Mouse (Mus musculus) ES-E14 (cell line): Measurements from ENCODE around the gene Pacrg. TPM values are rescaled to one million over a fixed set of nuclear protein-coding genes. Genes with fewer than 3 reads are reported as not detected.

Experiments used
- DNase-seq: peaks from one replicate; pipeline ENCODE4 v3.0.0-alpha.2; 2013; ENCODE audit warnings: low read depth, low spot score
- H3K27ac ChIP-seq: 2 replicates; pipeline ENCODE4 v1.5.1; 2012; ENCODE audit warnings: low read depth, mild to moderate bottlenecking, low read length, moderate library complexity, mixed read lengths; ENCODE audit not compliant: poor library complexity, insufficient read depth, severe bottlenecking
- H3K36me3 ChIP-seq: 2 replicates; pipeline ENCODE4 v1.6.1; 2012; ENCODE audit warnings: mild to moderate bottlenecking, low read length, moderate library complexity, mixed read lengths; ENCODE audit not compliant: control insufficient read depth, poor library complexity, insufficient read depth, severe bottlenecking
- H3K4me1 ChIP-seq, 2 experiments: fragments of 150-350 bp in 1 of 2; sonication (generic) in 1 of 2; 2 replicates each; pipeline ENCODE4 v1.6.1; 2012; ENCODE audit warnings: low read length in 2 of 2, mild to moderate bottlenecking in 1 of 2, mixed read lengths in 1 of 2; ENCODE audit not compliant: control insufficient read depth in 2 of 2, insufficient read depth in 2 of 2, poor library complexity in 1 of 2
- H3K4me3 ChIP-seq, 2 experiments: fragments of 150-350 bp in 1 of 2; sonication (generic) in 1 of 2; 2 replicates each; pipeline ENCODE4 v1.5.1; 2012; ENCODE audit warnings: low read length in 2 of 2, low read depth in 1 of 2, mild to moderate bottlenecking in 1 of 2, mixed read lengths in 1 of 2; ENCODE audit not compliant: insufficient read depth in 1 of 2, poor library complexity in 1 of 2, severe bottlenecking in 1 of 2
- H3K9ac ChIP-seq: 2 replicates; pipeline ENCODE4 v1.6.1; 2012; ENCODE audit warnings: low read depth, mild to moderate bottlenecking, low read length, mixed read lengths; ENCODE audit not compliant: poor library complexity, insufficient read depth, severe bottlenecking
- H3K9me3 ChIP-seq: fragments of 150-350 bp; sonication (generic); 2 replicates; pipeline ENCODE4 v1.6.1; 2012; ENCODE audit warnings: low read depth, mild to moderate bottlenecking, low read length; ENCODE audit not compliant: control insufficient read depth, insufficient read depth
- CHD2 ChIP-seq: IDR thresholded peaks from 2 replicates; pipeline ENCODE4 v1.6.1; 2014; ENCODE audit warnings: mild to moderate bottlenecking, low read depth, low read length, inconsistent platforms
- HCFC1 ChIP-seq: IDR thresholded peaks from 2 replicates; pipeline ENCODE4 v1.6.1; 2012; ENCODE audit warnings: low read length, inconsistent platforms, borderline replicate concordance; ENCODE audit not compliant: insufficient read depth
- MAFK ChIP-seq: IDR thresholded peaks from 2 replicates; pipeline ENCODE4 v1.6.1; 2014; ENCODE audit warnings: mild to moderate bottlenecking, low read depth, low read length, inconsistent platforms; ENCODE audit not compliant: insufficient read depth
- ZC3H11A ChIP-seq: IDR thresholded peaks from 2 replicates; pipeline ENCODE4 v1.6.1; 2012; ENCODE audit warnings: low read depth, mild to moderate bottlenecking, inconsistent platforms, low read length, borderline replicate concordance
- ZNF384 ChIP-seq: IDR thresholded peaks from 2 replicates; pipeline ENCODE4 v1.6.1; 2012; ENCODE audit warnings: low read depth, low read length, inconsistent platforms
- in situ Hi-C, 2 experiments: fragments of 600-800 bp; cut with MboI; formaldehyde crosslinking; loops; one replicate each; pipeline ENCODE4 v1.15.1; 2025; ENCODE audit warnings: low sequenced_read_pairs in 2 of 2, inconsistent platforms in 1 of 2; ENCODE audit not compliant: unreplicated experiment in 2 of 2
- total RNA-seq: library from RNA; depleted of rRNA; stranded (reverse); fragments of 300-350 nt; gene quantifications from 2 replicates; pipeline ENCODE4 v1.2.3, GENCODE M21; 2012

The Pacrg gene
- total RNA-seq, 1 experiment: 0.27 TPM

GRCm38 (mm10) chr17:10675536-10675935 lies 164.6 kb downstream of the Pacrg start:
- DNase-seq: peak; percentile 21
- TF ChIP-seq CHD2 (no peak), MAFK (no peak), HCFC1 (no peak), ZC3H11A (no peak), ZNF384 (no peak)
- no peak overlapping the region for H3K4me3 ChIP-seq
- in situ Hi-C loops: no loop called here
- no peaks in the 10 kb centered on the region for H3K36me3 ChIP-seq
- H3K27ac ChIP-seq: no peak overlapping the region
- H3K4me1 ChIP-seq: peaks cover 0 to 4% of the 10 kb centered on the region in 2 experiments; a peak in 2 of 4 replicates
- no peaks in the 10 kb centered on the region for H3K9me3 ChIP-seq
- H3K9ac ChIP-seq: no peak overlapping the region

DNA sequence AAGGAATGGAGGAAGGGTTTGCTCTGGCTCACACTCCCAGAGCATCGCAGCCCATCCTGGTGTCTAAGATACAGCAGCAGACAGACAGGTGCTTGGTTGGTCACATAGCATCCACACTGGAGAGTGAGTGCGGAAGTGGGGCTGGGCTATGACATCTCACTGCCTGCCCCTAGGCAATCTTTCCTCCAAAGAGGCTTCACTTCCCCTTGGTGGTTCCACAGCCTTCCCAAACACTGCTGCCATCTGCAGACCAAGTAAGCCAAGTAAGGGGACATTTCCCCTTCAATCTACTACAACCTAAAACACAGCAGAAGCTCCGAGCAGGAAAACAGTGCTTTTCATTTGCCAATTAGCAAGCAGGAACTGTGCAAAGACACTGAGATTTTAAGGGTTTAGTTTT lies 165.1 kb downstream of the Pacrg start:
- Histone ChIP-seq H3K9me3 (no peaks in the 10 kb centered on the region), H3K36me3 (no peaks in the 10 kb centered on the region), H3K4me3 (no peak overlapping the region; a peak in 1 of 4 replicates), H3K4me1 (peaks cover 0 to 4% of the 10 kb centered on the region in 2 experiments; a peak in 2 of 4 replicates), H3K9ac (no peak overlapping the region), H3K27ac (no peak overlapping the region)
- no peak for TF ChIP-seq ZNF384
- TF ChIP-seq CHD2: no peak
- no peak for TF ChIP-seq HCFC1
- no peak for TF ChIP-seq ZC3H11A
- no peak for TF ChIP-seq MAFK
- peak; percentile 20 for DNase-seq
- in situ Hi-C loops: no loop called here

DNA sequence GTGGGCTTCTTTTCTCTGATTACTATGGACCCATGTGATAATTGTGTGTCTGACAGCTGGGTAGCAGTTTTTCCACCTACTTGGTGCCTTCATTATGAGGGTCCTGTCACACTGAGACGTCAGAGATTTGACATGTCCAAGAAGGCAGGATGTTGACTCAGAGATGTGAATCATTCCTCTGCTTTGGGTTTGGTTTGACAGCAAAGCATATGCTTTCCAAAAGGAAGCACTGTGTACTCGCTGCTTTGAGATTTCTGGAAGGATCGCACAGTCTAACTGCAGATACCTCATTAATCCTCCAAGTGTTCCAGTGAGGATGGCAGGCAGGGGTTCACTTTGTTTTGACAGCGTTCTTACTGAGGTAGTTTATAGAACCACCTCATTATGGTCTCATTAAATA lies 178.8 kb downstream of the Pacrg start:
- TF ChIP-seq HCFC1 (no peak), CHD2 (no peak), ZC3H11A (no peak), ZNF384 (no peak), MAFK (no peak)
- Histone ChIP-seq H3K27ac (no peak overlapping the region), H3K36me3 (no peaks in the 10 kb centered on the region), H3K4me1 (peaks cover 0 to 4% of the 10 kb centered on the region in 2 experiments; a peak in 2 of 4 replicates), H3K4me3 (no peak overlapping the region), H3K9me3 (no peaks in the 10 kb centered on the region), H3K9ac (no peak overlapping the region)
- DNase-seq: no peak
- in situ Hi-C loops: no loop called here

GRCm38 (mm10) chr17:10643604-10644003 lies 196.5 kb downstream of the Pacrg start:
- H3K9ac ChIP-seq: no peak overlapping the region
- no peak for DNase-seq
- H3K27ac ChIP-seq: no peak overlapping the region
- no peaks in the 10 kb centered on the region for H3K9me3 ChIP-seq
- H3K4me3 ChIP-seq: no peak overlapping the region
- in situ Hi-C loops: no loop called here
- no peaks in the 10 kb centered on the region for H3K36me3 ChIP-seq
- H3K4me1 ChIP-seq: no peaks in the 10 kb centered on the region
- no peak for TF ChIP-seq CHD2
- TF ChIP-seq MAFK: no peak
- no peak for TF ChIP-seq ZNF384
- no peak for TF ChIP-seq ZC3H11A
- TF ChIP-seq HCFC1: no peak

DNA sequence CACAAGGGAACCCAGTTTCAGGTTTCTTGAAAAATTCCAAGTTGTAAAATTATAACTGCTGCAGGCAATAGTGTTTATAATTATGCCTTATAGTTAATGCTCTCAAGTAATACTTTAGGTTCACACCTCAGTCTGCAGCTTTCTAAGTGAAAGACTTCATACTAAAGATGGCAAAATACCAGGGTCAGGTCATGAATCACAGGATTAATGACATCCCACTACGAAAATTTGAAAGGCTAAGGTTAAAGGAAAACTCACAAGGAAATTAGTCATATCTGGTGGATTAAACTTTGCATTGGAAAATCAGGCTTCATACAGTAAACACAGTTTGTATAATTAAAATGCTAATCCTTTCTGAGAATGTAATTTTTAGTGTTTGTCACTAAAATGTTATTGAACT lies 200.3 kb downstream of the Pacrg start:
- H3K4me3 ChIP-seq: no peak overlapping the region
- H3K36me3 ChIP-seq: no peaks in the 10 kb centered on the region
- no peaks in the 10 kb centered on the region for H3K4me1 ChIP-seq
- in situ Hi-C loops: no loop called here
- no peak for TF ChIP-seq ZC3H11A
- no peak for TF ChIP-seq ZNF384
- TF ChIP-seq HCFC1: no peak
- H3K9ac ChIP-seq: no peak overlapping the region
- H3K9me3 ChIP-seq: no peaks in the 10 kb centered on the region
- no peak overlapping the region for H3K27ac ChIP-seq
- no peak for DNase-seq
